Mouse (Mus musculus) Muller cell, postnatal 12 days (primary cell): Measurements from ENCODE around the gene Abr.

ENCODE experiments used
- DNase-seq: peaks from one replicate; pipeline ENCODE4 v3.0.0-alpha.2; 2015; ENCODE audit errors: inconsistent ontology term

Gene Abr

GRCm38 (mm10) chr11:76374491-76375185 is 247.5 kb downstream of the Abr start:
- DNase-seq: peak; percentile 80

- DNase-seq: no peak
Observed at GRCm38 (mm10) chr11:76372534-76372933, 249.6 kb downstream of the Abr start.

GRCm38 (mm10) chr11:76372120-76372519 is 250.0 kb downstream of the Abr start:
- DNase-seq: no peak

- DNase-seq: no peak
Observed at GRCm38 (mm10) chr11:76370491-76370890, 251.6 kb downstream of the Abr start.
